Mouse (Mus musculus): ENCODE data around the gene Zfyve28. TPM values are rescaled to one million over a fixed set of nuclear protein-coding genes. Genes with fewer than 3 reads are reported as not detected.
A peak's percentile ranks its signal among the peaks of the same experiment; 100 is the strongest.

Zfyve28 gene
- polyA plus RNA-seq, 2 experiments: 0.95 to 1.7 TPM

DNA sequence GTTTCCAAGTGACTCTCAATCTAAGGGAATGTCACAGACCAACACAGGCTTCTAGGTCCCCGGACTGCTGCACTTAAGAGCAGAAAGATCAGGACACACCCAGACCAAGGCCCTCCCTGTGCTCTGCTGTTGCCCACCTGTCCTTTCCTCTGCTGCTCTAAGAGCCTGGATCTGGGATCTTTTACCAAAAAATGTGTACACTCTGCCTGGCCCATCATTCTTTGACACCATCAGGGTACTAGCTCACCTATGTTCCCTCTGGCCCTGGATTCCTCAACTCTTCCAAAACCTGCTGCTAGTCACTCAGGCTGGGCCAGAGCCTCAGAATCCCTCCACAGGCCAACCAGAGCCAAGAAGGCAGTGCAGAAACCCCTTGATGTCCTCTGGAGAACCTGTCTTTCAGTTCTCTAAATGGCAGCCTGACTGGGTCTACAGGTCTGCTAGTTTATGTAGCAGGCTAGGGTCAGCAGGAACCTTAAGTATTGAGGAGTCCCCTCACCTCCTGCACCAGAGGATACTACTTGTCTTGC, 103.1 kb downstream of the Zfyve28 start:
- ATAC-seq (ENCODE audit: low FRiP score, low read depth) (no peak), DNase-seq (ENCODE audit: low spot score) (no peak)
- no peak for TF ChIP-seq POLR2A (IDR thresholded peaks at IDR 0.05; ENCODE audit: borderline replicate concordance, extremely low read depth, insufficient read depth, insufficient read length)
- Histone ChIP-seq H3K4me1 (ENCODE audit: control insufficient read depth, insufficient read depth, low read length) (peaks cover 29% of the 10 kb centered on the region), H3K27me3 (ENCODE audit: control insufficient read depth, insufficient read depth, low read length) (no peaks in the 10 kb centered on the region), H3K9ac (ENCODE audit: low read depth, low read length, severe bottlenecking) (no peak overlapping the region), H3K9me3 (ENCODE audit: control insufficient read depth, low read length) (no peaks in the 10 kb centered on the region), H3K27ac (replicated peaks; ENCODE audit: low read depth, low read length) (no peak overlapping the region), H3K36me3 (ENCODE audit: control insufficient read depth, insufficient read depth, low read length) (peaks cover 49% of the 10 kb centered on the region), H3K4me3 (replicated peaks; ENCODE audit: low read length) (no peak overlapping the region), H3K4me2 (replicated peaks; ENCODE audit: low read depth, low read length, severe bottlenecking) (peak overlapping the region; percentile 68; the same call in 1 of the 2 replicates)
- 85% methylated on average over 1 of the region's 1 CpGs for WGBS

GRCm38 (mm10) chr5:34183976-34184375, 104.3 kb downstream of the Zfyve28 start:
- ATAC-seq (ENCODE audit: low FRiP score, low read depth): no peak
- peaks cover 29% of the 10 kb centered on the region for H3K4me1 ChIP-seq (ENCODE audit: control insufficient read depth, insufficient read depth, low read length)

DNA sequence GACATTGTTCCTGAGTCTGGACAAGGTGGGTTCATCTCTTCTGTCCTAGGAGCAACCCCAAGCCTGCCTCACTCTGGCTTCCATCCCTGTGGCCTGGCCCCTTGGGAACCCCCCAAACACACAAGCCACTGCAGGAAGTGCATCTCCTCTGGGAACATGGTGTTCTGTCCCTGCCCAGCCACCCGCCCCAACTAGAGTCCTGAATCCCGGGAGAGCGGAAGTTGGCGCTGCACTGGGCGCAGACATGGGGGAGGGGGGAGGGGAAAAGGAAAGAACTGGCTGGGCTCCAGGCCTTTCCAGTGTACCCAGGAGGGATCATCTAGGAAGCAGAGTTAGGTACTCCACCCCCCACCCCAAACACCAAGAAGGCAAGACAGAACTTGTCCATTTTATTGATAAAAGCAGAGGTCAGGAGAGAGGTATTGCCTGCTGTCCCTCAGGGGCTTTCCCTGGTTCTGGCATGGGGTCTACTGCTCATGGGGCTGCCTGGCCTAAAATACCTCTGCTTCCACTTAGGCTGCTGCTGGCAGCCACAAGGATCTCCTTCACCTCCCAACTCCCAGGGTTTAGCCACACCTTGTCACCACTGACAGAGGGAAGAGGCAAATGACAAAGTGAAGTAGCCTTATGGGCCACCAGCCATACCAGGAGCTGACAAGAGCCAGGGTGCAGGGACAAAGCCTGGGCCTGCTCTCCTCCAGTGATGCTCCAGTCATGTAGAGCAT, 104.9 kb downstream of the Zfyve28 start:
- 81% methylated on average over 5 of the region's 5 CpGs for WGBS

More at GRCm38 (mm10) chr5:34183976-34184375, 104.3 kb downstream of the Zfyve28 start:
- 92% methylated on average over 3 of the region's 3 CpGs for WGBS
- DNase-seq (ENCODE audit: low spot score): no peak
- TF ChIP-seq POLR2A (IDR thresholded peaks at IDR 0.05; ENCODE audit: borderline replicate concordance, extremely low read depth, insufficient read depth, insufficient read length): no peak
- H3K4me2 ChIP-seq (replicated peaks; ENCODE audit: low read depth, low read length, severe bottlenecking): no peak overlapping the region
- H3K9ac ChIP-seq (ENCODE audit: low read depth, low read length, severe bottlenecking): no peak overlapping the region
- no peaks in the 10 kb centered on the region for H3K9me3 ChIP-seq (ENCODE audit: control insufficient read depth, low read length)
- no peak overlapping the region for H3K4me3 ChIP-seq (replicated peaks; ENCODE audit: low read length)
- no peaks in the 10 kb centered on the region for H3K27me3 ChIP-seq (ENCODE audit: control insufficient read depth, insufficient read depth, low read length)
- no peak overlapping the region for H3K27ac ChIP-seq (replicated peaks; ENCODE audit: low read depth, low read length)
- H3K36me3 ChIP-seq (ENCODE audit: control insufficient read depth, insufficient read depth, low read length): peaks cover 58% of the 10 kb centered on the region

DNA sequence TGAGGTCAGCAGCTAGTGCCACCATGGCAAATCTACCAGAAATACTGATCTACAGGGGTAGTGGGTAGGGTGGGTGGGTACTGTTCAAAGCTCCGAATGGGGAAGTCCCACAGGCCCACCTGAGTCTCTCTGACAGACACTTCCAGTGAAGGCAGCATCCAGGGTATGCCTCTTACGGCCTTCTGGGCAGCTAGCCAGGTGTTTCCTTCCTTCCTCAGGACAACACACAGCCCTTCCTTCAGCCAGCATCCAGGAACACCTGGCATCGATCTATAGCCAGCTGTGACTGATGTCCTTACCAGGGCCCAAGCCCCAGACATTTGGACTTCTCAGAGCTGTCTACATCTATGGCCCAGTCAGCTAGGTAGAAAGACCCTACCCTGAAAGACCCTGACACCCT, 105.8 kb downstream of the Zfyve28 start:
- no peaks in the 10 kb centered on the region for H3K9me3 ChIP-seq (ENCODE audit: control insufficient read depth, low read length)
- no peak overlapping the region for H3K9ac ChIP-seq (ENCODE audit: low read depth, low read length, severe bottlenecking)
- H3K4me3 ChIP-seq (replicated peaks; ENCODE audit: low read length): no peak overlapping the region
- TF ChIP-seq POLR2A (IDR thresholded peaks at IDR 0.05; ENCODE audit: borderline replicate concordance, extremely low read depth, insufficient read depth, insufficient read length): no peak
- peaks cover 71% of the 10 kb centered on the region for H3K36me3 ChIP-seq (ENCODE audit: control insufficient read depth, insufficient read depth, low read length)
- no peak overlapping the region for H3K4me2 ChIP-seq (replicated peaks; ENCODE audit: low read depth, low read length, severe bottlenecking)
- no peak overlapping the region for H3K27ac ChIP-seq (replicated peaks; ENCODE audit: low read depth, low read length)
- no peaks in the 10 kb centered on the region for H3K27me3 ChIP-seq (ENCODE audit: control insufficient read depth, insufficient read depth, low read length)
- no peak for DNase-seq (ENCODE audit: low spot score)
- 84% methylated on average over 3 of the region's 3 CpGs for WGBS
- H3K4me1 ChIP-seq (ENCODE audit: control insufficient read depth, insufficient read depth, low read length): peaks cover 22% of the 10 kb centered on the region
- ATAC-seq (ENCODE audit: low FRiP score, low read depth): no peak

More for the DNA sequence above, 104.9 kb downstream of the Zfyve28 start:
- no peak for ATAC-seq (ENCODE audit: low FRiP score, low read depth)
- Histone ChIP-seq H3K4me2 (replicated peaks; ENCODE audit: low read depth, low read length, severe bottlenecking) (no peak overlapping the region), H3K36me3 (ENCODE audit: control insufficient read depth, insufficient read depth, low read length) (peaks cover 63% of the 10 kb centered on the region), H3K4me1 (ENCODE audit: control insufficient read depth, insufficient read depth, low read length) (peaks cover 23% of the 10 kb centered on the region), H3K9ac (ENCODE audit: low read depth, low read length, severe bottlenecking) (no peak overlapping the region), H3K4me3 (replicated peaks; ENCODE audit: low read length) (no peak overlapping the region), H3K27ac (replicated peaks; ENCODE audit: low read depth, low read length) (no peak overlapping the region), H3K27me3 (ENCODE audit: control insufficient read depth, insufficient read depth, low read length) (no peaks in the 10 kb centered on the region), H3K9me3 (ENCODE audit: control insufficient read depth, low read length) (no peaks in the 10 kb centered on the region)
- TF ChIP-seq POLR2A (IDR thresholded peaks at IDR 0.05; ENCODE audit: borderline replicate concordance, extremely low read depth, insufficient read depth, insufficient read length): no peak
- no peak for DNase-seq (ENCODE audit: low spot score)

DNA sequence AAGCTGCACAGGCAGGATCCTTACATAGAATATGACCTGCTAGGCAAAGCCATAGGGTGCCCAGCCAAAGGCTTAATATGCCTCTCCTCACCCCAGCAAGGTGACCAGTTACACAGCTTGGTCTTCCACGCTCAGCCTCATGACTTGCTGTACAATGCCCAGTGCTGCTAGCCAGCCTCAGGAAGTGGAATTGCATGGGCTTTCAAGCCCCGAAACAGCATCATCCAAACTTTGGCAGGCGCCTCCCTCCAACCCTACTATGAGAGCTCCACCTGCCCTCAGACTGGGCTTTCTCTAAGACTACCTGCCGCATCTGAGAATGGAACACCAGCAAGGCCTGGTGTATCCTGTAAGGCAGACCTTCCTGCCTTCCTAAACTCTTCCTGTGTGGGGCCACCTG, 110.4 kb downstream of the Zfyve28 start:
- no peak for TF ChIP-seq POLR2A (IDR thresholded peaks at IDR 0.05; ENCODE audit: borderline replicate concordance, extremely low read depth, insufficient read depth, insufficient read length)
- ATAC-seq (ENCODE audit: low FRiP score, low read depth): no peak
- DNase-seq (ENCODE audit: low spot score): no peak
- Histone ChIP-seq H3K4me2 (replicated peaks; ENCODE audit: low read depth, low read length, severe bottlenecking) (no peak overlapping the region), H3K4me1 (ENCODE audit: control insufficient read depth, insufficient read depth, low read length) (no peaks in the 10 kb centered on the region), H3K9ac (ENCODE audit: low read depth, low read length, severe bottlenecking) (no peak overlapping the region), H3K9me3 (ENCODE audit: control insufficient read depth, low read length) (no peaks in the 10 kb centered on the region), H3K4me3 (replicated peaks; ENCODE audit: low read length) (no peak overlapping the region), H3K27me3 (ENCODE audit: control insufficient read depth, insufficient read depth, low read length) (no peaks in the 10 kb centered on the region), H3K36me3 (ENCODE audit: control insufficient read depth, insufficient read depth, low read length) (peaks cover 85% of the 10 kb centered on the region), H3K27ac (replicated peaks; ENCODE audit: low read depth, low read length) (no peak overlapping the region)
- 95% methylated on average over 4 of the region's 4 CpGs for WGBS

All from limb, embryonic 14.5 days (tissue).